Mouse (Mus musculus) urinary bladder, adult 2 months (tissue): ENCODE data around the gene Styx. TPM values are rescaled to one million over a fixed set of nuclear protein-coding genes. Genes with fewer than 3 reads are reported as not detected.
"Not testable (repeated sequence)": the region's sequence is repeated elsewhere in the genome, so short reads cannot be mapped to it uniquely, and the experiment has no call there.

Source experiments
- DNase-seq: peaks from one replicate; pipeline ENCODE4 v3.0.0; 2022; ENCODE audit warnings: low spot score
- polyA plus RNA-seq: library from polyadenylated mRNA; depleted of rRNA; stranded (reverse); fragments of >200 nt; gene quantifications from 2 replicates; pipeline ENCODE4 v1.2.3, GENCODE M21; 2012; rRNA removed

Gene Styx
- polyA plus RNA-seq, 1 experiment: 16.3 TPM

- no peak for DNase-seq
Observed at GRCm38 (mm10) chr14:45464036-45465035, 113.4 kb downstream of the Styx start.

- not testable (repeated sequence) for DNase-seq
Observed at GRCm38 (mm10) chr14:45466371-45466770, 115.5 kb downstream of the Styx start.

- DNase-seq: no peak
Observed at GRCm38 (mm10) chr14:45469446-45469845, 118.6 kb downstream of the Styx start.

Other genes starting within 250 kb of the Styx start
- gene Gpr137c, start 131.4 kb upstream of the Styx start, polyA plus RNA-seq: 1.8 and 1.9 TPM in 2 replicates
- gene Txndc16, start 130.8 kb upstream of the Styx start, polyA plus RNA-seq: 18.6 and 20.7 TPM in 2 replicates
- 24.0 and 28.2 TPM in 2 replicates for gene Ero1l, start 32.3 kb upstream of the Styx start, polyA plus RNA-seq
- 99.6 and 102 TPM in 2 replicates for gene Psmc6, start 21.3 kb upstream of the Styx start, polyA plus RNA-seq
- gene Gnpnat1, start 53.8 kb downstream of the Styx start, polyA plus RNA-seq: 13.1 and 15.8 TPM in 2 replicates
- gene Fermt2, start 179.0 kb downstream of the Styx start, polyA plus RNA-seq: 301 and 304 TPM in 2 replicates